Mouse (Mus musculus) cerebellum, adult 11-12 months (tissue): Measurements from ENCODE around the gene Hist1h1c.

Experiments used
- DNase-seq: peaks from one replicate; pipeline ENCODE4 v3.0.0; 2022

Hist1h1c gene

DNA sequence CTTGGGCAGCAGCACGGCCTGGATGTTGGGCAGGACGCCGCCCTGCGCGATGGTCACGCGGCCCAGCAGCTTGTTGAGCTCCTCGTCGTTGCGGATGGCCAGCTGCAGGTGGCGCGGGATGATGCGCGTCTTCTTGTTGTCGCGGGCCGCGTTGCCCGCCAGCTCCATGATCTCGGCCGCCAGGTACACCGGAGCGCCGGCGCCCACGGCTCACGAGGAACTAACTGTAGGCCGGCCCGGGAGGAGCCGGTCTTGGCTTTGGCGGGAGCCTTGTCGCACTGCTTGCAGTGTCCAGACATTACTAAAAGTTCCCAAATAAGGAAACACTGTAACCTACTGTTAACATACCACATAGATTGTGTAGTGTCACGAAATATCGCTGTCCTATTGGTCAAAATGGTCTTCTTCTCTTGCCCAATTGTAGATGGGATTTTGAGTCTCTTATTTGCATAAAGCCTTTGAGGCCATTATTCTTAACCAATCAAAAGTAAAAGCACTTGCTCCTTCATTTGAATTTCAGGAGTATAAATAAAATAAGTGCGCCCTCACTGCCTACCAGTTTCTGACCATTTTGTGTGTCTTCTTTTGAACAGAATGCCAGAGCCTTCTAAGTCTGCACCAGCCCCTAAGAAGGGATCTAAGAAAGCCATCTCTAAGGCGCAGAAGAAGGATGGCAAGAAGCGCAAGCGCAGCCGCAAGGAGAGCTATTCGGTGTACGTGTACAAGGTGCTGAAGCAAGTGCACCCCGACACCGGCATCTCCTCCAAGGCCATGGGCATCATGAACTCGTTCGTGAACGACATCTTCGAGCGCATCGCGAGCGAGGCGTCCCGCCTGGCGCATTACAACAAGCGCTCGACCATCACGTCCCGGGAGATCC lies 7.8 kb downstream of the Hist1h1c start, which contains the start of gene Hist1h2bb:
TSS of gene Hist1h2bb (plus strand) at position 534 of the 880 bp plus-strand sequence.
- DNase-seq: peak; percentile 81

GRCm38 (mm10) chr13:23747081-23747891 lies 8.7 kb downstream of the Hist1h1c start:
- no peak for DNase-seq

DNA sequence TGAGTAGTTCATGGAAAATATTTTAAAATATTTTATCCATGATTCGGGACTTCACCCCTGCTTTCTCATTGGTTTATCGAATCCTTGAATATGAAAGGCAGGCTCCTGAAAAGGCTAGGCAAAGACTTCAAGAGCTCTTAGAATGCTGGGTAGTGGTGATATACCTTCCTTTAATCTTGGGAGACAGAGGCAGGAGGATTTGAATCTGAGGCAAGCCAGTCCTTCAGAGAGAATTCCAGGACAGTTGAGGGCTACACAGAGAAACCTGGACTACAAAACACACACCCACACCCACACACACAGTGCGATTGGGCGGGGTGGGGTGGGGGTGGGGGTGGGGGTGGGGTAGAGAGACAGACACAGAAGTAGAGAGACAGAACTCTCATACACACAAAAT lies 9.3 kb downstream of the Hist1h1c start:
- no peak for DNase-seq

DNA sequence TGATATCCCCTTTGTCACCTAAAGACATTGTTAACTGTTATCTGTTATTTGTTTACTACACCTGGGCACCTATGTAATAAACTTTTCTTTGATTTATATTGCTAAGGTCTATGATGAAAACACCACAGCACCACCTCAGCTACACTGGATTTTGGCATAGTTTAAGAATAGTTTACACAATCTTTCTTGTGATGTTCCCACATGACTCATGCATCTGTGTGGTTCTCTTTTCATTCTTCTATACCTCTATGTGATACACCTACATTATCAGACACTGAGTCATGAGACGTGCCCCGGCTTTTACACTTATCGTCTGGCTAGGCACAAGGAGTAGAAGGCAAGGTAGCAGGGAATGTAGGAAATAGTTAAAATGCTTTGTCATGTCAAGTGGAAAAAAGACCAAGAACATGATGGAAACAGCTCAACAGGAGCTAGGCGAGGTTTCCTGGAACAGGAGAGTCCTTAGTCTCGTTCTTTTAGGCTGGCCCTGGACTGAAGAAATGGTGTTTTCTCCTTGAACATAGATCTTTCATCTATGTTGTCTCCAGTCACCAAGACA lies 11.0 kb downstream of the Hist1h1c start:
- no peak for DNase-seq

- peak; percentile 46 for DNase-seq
Observed at GRCm38 (mm10) chr13:23750839-23751477, 12.3 kb downstream of the Hist1h1c start, which contains the start of gene Hist1h2ab. Gene Hist1h2ab (plus strand): TSS chr13:23751126.

DNA sequence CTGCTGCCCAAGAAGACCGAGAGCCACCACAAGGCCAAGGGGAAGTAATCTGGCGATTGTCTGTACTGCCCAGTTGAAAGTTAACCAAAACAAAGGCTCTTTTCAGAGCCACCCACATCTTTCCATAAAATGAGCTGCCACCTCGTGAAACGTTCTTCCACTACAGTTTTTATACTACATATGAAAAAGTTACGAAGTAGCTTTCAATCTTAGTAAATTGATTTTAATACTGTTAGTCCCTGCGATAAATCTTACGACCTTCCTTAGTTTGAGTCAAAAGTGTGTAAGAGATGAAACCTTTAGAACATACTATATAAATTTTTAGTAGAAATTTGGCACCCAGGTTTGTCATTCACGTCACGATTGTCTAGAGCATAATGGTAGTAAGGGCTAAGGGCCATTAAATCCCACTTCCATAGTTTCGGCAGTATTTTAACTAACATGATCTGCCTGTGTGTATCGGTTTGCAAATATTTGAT lies 12.9 kb downstream of the Hist1h1c start:
- DNase-seq: no peak

DNA sequence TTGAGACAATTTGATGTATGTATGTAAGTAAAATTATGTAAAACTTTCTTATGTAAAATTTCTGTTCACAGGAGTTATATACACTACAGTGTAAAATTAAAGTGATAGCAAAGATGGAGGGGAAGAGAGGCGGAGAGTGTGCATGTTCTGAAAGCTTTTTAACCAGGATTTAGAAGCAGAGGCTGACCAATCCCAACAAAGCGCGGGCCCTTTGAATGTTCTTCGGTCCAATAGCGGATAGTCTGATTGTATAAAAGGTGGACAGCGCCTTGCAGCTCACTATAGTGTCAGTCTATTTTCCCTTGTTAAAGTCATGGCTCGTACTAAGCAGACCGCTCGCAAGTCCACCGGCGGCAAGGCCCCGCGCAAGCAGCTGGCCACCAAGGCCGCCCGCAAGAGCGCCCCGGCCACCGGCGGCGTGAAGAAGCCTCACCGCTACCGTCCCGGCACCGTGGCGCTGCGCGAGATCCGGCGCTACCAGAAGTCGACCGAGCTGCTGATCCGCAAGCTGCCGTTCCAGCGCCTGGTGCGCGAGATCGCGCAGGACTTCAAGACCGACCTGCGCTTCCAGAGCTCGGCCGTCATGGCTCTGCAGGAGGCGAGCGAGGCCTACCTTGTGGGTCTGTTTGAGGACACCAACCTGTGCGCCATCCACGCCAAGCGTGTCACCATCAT lies 13.6 kb downstream of the Hist1h1c start, which contains the start of gene Hist1h3b:
TSS of gene Hist1h3b (plus strand) at position 201 of the 675 bp plus-strand sequence.
- DNase-seq: peak; percentile 70

DNA sequence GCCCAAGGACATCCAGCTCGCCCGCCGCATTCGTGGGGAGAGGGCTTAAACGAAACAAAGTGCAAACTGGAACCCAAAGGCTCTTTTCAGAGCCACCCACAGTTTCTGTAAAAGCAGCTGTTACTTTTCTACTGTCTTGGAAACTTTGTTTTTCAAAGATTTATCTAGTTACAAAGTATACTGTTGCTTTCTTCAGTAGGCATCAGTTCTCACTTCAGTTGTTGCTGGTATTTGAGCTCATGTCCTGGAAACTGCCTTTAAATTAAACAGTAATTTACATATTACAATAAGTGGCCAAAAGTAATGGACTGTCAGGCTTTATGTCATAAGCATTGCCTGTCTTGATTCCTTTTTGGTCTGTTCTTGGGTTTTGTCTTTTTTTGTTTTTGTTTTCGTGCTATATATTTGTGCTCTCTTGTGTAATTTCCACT lies 14.1 kb downstream of the Hist1h1c start:
- DNase-seq: no peak

- no peak for DNase-seq
Observed at GRCm38 (mm10) chr13:23753314-23754078, 14.9 kb downstream of the Hist1h1c start.

- no peak for DNase-seq
Observed at GRCm38 (mm10) chr13:23755000-23755399, 16.4 kb downstream of the Hist1h1c start.

GRCm38 (mm10) chr13:23756790-23757189 lies 18.2 kb downstream of the Hist1h1c start, which contains the start of gene Hist1h4b:
Gene Hist1h4b (plus strand): TSS chr13:23757013.
- peak; percentile 89 for DNase-seq

GRCm38 (mm10) chr13:23757211-23757773 lies 18.7 kb downstream of the Hist1h1c start:
- no peak for DNase-seq

DNA sequence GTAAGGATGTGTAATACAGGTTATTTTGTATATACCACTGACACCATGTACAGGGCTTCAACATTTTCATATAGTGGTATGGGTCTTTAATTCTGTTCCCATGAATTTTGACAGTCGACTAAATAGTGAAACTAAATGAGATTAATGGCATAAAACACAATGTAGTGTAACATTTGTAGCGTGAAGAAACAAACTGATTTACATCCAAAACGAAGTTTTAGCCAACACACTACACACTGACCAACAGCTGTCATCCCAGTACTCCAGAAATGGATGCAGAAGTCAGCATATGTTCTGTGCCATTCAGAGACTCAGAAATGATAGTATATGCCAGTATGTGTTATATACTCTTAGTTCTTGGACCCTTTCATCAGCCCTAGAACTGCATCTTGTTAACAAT lies 19.3 kb downstream of the Hist1h1c start:
- DNase-seq: no peak

DNA sequence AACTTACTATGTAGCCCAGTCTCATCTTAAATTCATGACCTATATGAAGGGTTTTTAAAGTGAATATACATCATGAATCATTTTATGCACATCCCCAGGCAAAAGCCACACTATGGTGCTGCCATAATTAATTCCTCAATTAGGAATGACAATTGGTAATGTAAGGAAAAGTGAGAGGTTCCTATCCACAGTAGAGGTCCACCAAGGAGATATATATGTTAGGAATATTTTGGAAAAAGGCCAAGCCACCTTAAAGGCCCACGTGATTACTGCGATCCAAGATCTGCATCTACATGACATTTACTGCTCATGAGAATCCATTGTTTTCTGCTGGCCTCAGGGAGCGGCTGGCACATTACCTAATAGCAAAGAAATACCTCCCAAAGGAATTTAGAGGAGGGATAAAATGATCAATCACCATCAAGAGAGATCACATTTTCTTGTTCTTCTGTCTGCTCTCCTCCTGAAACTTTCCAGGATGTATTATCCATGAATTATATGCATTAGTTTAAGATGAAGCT lies 20.7 kb downstream of the Hist1h1c start:
- no peak for DNase-seq

GRCm38 (mm10) chr13:23759916-23760239 lies 21.3 kb downstream of the Hist1h1c start:
- DNase-seq: peak; percentile 15

DNA sequence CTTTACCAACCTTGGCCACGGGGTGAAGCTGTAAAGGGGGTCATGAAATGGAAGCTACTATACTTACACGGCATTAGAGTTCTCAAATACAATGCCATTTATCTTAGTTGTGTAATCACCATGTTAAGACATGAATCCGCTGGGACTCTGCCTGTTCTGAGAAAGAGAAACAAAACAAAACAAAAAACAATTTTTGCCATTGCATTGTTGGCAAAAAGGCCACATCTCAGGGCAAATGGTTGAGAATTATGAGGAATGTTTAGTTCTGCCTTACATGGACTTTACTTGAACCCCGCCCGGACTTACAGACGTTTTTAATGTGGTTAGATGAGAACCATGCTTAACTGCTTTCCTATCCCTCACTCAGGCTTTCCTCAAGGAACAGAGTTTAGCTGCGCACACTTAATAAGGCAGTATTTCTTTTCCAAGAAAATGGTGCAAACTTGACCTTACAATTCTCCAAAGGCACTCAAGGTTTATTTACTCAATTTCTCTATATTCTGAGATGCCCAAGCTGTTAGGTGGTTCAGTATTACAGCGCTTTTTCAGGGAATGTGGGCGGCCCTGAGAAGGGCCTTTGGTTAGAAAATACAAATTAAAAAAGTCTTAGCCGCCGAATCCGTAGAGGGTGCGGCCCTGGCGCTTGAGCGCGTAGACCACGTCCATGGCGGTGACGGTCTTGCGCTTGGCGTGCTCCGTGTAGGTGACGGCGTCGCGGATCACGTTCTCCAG lies 21.8 kb downstream of the Hist1h1c start:
- DNase-seq: no peak

- DNase-seq: peak; percentile 99
Observed at GRCm38 (mm10) chr13:23760972-23761864, 22.6 kb downstream of the Hist1h1c start, which contains the start of gene Hist1h4a. Gene Hist1h4a (minus strand): TSS chr13:23761230.
